Mouse (Mus musculus) hindbrain, embryonic 10.5 days (tissue): ENCODE data around the gene Sycp2l. TPM values are rescaled to one million over a fixed set of nuclear protein-coding genes. Genes with fewer than 3 reads are reported as not detected.
"Not testable (repeated sequence)": the region's sequence is repeated elsewhere in the genome, so short reads cannot be mapped to it uniquely, and the experiment has no call there.

Experiments
- DNase-seq: peaks from one replicate; pipeline ENCODE4 v3.0.0-alpha.2; 2017; ENCODE audit warnings: low spot score
- H3K27ac ChIP-seq: fragments of 300-500 bp; sonication (generic); 2 replicates; pipeline ENCODE4 v1.5.1; 2016; ENCODE audit warnings: mild to moderate bottlenecking, moderate library complexity
- H3K27me3 ChIP-seq: fragments of 300-500 bp; sonication (generic); 2 replicates; pipeline ENCODE4 v1.6.1; 2016; ENCODE audit warnings: mild to moderate bottlenecking; ENCODE audit not compliant: poor library complexity, insufficient read depth, severe bottlenecking
- H3K36me3 ChIP-seq: fragments of 300-500 bp; sonication (generic); 2 replicates; pipeline ENCODE4 v1.6.1; 2016; ENCODE audit warnings: mild to moderate bottlenecking, moderate library complexity
- H3K4me1 ChIP-seq: fragments of 300-500 bp; sonication (generic); replicated peaks from 2 replicates; pipeline ENCODE4 v1.6.1; 2016; ENCODE audit warnings: mild to moderate bottlenecking
- H3K4me3 ChIP-seq: fragments of 300-500 bp; sonication (generic); 2 replicates; pipeline ENCODE4 v1.5.1; 2016; ENCODE audit warnings: mild to moderate bottlenecking, moderate library complexity
- H3K9me3 ChIP-seq: fragments of 300-500 bp; sonication (generic); 2 replicates; pipeline ENCODE4 v1.6.1; 2016; ENCODE audit warnings: mild to moderate bottlenecking, moderate library complexity
- WGBS: fragments of 180-500 bp; shearing (Covaris S2); methylation state at CpG from one replicate; pipeline ENCODE4 v1.1.7; 2016; 5-methylcytosine and 5-hydroxymethylcytosine counted together
- polyA plus RNA-seq: library from polyadenylated mRNA; unstranded; fragments of >200 nt; fragmentation: Nextera tagmentation; extraction: Ambion mirVana; gene quantifications from 2 replicates; pipeline ENCODE4 v1.2.1, GENCODE M21; 2016

The Sycp2l gene
- polyA plus RNA-seq, 1 experiment from 2014 or later = not detected

- H3K9me3 ChIP-seq = 0 out of 2 replicates have a peak, but pooled peaks cover 3% of the 10 kb centered on the region
- no peaks in the 10 kb centered on the region for H3K4me1 ChIP-seq
- DNase-seq = no peak
- no peaks in the 10 kb centered on the region for H3K36me3 ChIP-seq
- no peak overlapping the region for H3K27ac ChIP-seq
- H3K4me3 ChIP-seq = no peak overlapping the region
- no peaks in the 10 kb centered on the region for H3K27me3 ChIP-seq
- WGBS = 66% methylated on average over 6 of the region's 6 CpGs
These were observed 31.4 kb downstream of the Sycp2l start for GRCm38 (mm10) chr13:41145433-41145970.

- Histone ChIP-seq H3K27me3 (no peaks in the 10 kb centered on the region), H3K4me1 (no peaks in the 10 kb centered on the region), H3K36me3 (no peaks in the 10 kb centered on the region), H3K4me3 (no peak overlapping the region), H3K9me3 (0 out of 2 replicates have a peak, but pooled peaks cover 3% of the 10 kb centered on the region), H3K27ac (no peak overlapping the region)
- DNase-seq = peak; percentile 56
- WGBS = 76% methylated on average over 10 of the region's 10 CpGs
These were observed 32.2 kb downstream of the Sycp2l start for GRCm38 (mm10) chr13:41146271-41146670.

- H3K27me3 ChIP-seq = no peaks in the 10 kb centered on the region
- 88% methylated on average over 11 of the region's 11 CpGs for WGBS
- no peak for DNase-seq
- H3K36me3 ChIP-seq = no peaks in the 10 kb centered on the region
- no peaks in the 10 kb centered on the region for H3K9me3 ChIP-seq
- H3K4me1 ChIP-seq = no peaks in the 10 kb centered on the region
- H3K4me3 ChIP-seq = no peak overlapping the region
- H3K27ac ChIP-seq = no peak overlapping the region
These were observed 39.0 kb downstream of the Sycp2l start for GRCm38 (mm10) chr13:41153146-41153545.

GRCm38 (mm10) chr13:41158426-41158825 is 44.3 kb downstream of the Sycp2l start:
- H3K27me3 ChIP-seq = no peaks in the 10 kb centered on the region
- WGBS = 72% methylated on average over 5 of the region's 5 CpGs
- H3K27ac ChIP-seq = no peak overlapping the region
- H3K4me1 ChIP-seq = no peaks in the 10 kb centered on the region
- no peak for DNase-seq
- H3K9me3 ChIP-seq = no peaks in the 10 kb centered on the region
- H3K4me3 ChIP-seq = no peak overlapping the region
- no peaks in the 10 kb centered on the region for H3K36me3 ChIP-seq

- 84% methylated on average over 6 of the region's 6 CpGs for WGBS
- H3K27me3 ChIP-seq = no peaks in the 10 kb centered on the region
- H3K36me3 ChIP-seq = peaks cover 92% of the 10 kb centered on the region
- no peaks in the 10 kb centered on the region for H3K4me1 ChIP-seq
- H3K4me3 ChIP-seq = no peak overlapping the region
- no peaks in the 10 kb centered on the region for H3K9me3 ChIP-seq
- DNase-seq = no peak
- no peak overlapping the region for H3K27ac ChIP-seq
These were observed 73.8 kb downstream of the Sycp2l start for GRCm38 (mm10) chr13:41187886-41188285.

GRCm38 (mm10) chr13:41195640-41196333 is 81.7 kb downstream of the Sycp2l start:
- no peak overlapping the region for H3K27ac ChIP-seq
- WGBS = 65% methylated on average over 3 of the region's 3 CpGs

GRCm38 (mm10) chr13:41200861-41201260 is 86.8 kb downstream of the Sycp2l start:
- no peak overlapping the region for H3K27ac ChIP-seq
- 91% methylated on average over 2 of the region's 2 CpGs for WGBS
- H3K4me3 ChIP-seq = no peak overlapping the region
- H3K36me3 ChIP-seq = peaks cover 10% of the 10 kb centered on the region; the same call in 1 of the 2 replicates
- no peaks in the 10 kb centered on the region for H3K27me3 ChIP-seq
- H3K9me3 ChIP-seq = no peaks in the 10 kb centered on the region
- H3K4me1 ChIP-seq = peaks cover 15% of the 10 kb centered on the region
- DNase-seq = no peak

More at GRCm38 (mm10) chr13:41195640-41196333, 81.7 kb downstream of the Sycp2l start:
- H3K4me3 ChIP-seq = no peak overlapping the region
- H3K4me1 ChIP-seq = no peaks in the 10 kb centered on the region; the same call in 1 of the 2 replicates
- H3K36me3 ChIP-seq = peaks cover 37% of the 10 kb centered on the region
- no peaks in the 10 kb centered on the region for H3K9me3 ChIP-seq
- no peak for DNase-seq
- no peaks in the 10 kb centered on the region for H3K27me3 ChIP-seq

- no peak overlapping the region for H3K4me3 ChIP-seq
- H3K27me3 ChIP-seq = no peaks in the 10 kb centered on the region
- no peaks in the 10 kb centered on the region for H3K36me3 ChIP-seq
- 0 out of 2 replicates have a peak overlapping the region, but pooled peaks have one; percentile 2 for H3K27ac ChIP-seq
- DNase-seq = no peak
- 70% methylated on average over 7 of the region's 7 CpGs for WGBS
- H3K9me3 ChIP-seq = no peaks in the 10 kb centered on the region
- H3K4me1 ChIP-seq = peaks cover 15% of the 10 kb centered on the region
These were observed 89.2 kb downstream of the Sycp2l start for GRCm38 (mm10) chr13:41203289-41203688.

- no peaks in the 10 kb centered on the region for H3K9me3 ChIP-seq
- no peaks in the 10 kb centered on the region for H3K36me3 ChIP-seq
- H3K27ac ChIP-seq = no peak overlapping the region
- peaks cover 15% of the 10 kb centered on the region for H3K4me1 ChIP-seq
- DNase-seq = no peak
- 75% methylated on average over 9 of the region's 9 CpGs for WGBS
- no peaks in the 10 kb centered on the region for H3K27me3 ChIP-seq
- no peak overlapping the region for H3K4me3 ChIP-seq
These were observed 89.6 kb downstream of the Sycp2l start for GRCm38 (mm10) chr13:41203691-41204090.

GRCm38 (mm10) chr13:41205568-41205967 is 91.5 kb downstream of the Sycp2l start:
- H3K27me3 ChIP-seq, H3K27ac ChIP-seq, DNase-seq, H3K9me3 ChIP-seq, H3K4me3 ChIP-seq, H3K36me3 ChIP-seq: not testable (repeated sequence)
- H3K4me1 ChIP-seq = peaks cover 15% of the 10 kb centered on the region

- no peak for DNase-seq
- H3K27me3 ChIP-seq = no peaks in the 10 kb centered on the region
These were observed 92.1 kb downstream of the Sycp2l start for GRCm38 (mm10) chr13:41206241-41206640.

GRCm38 (mm10) chr13:41211276-41211675 is 97.2 kb downstream of the Sycp2l start:
- no peaks in the 10 kb centered on the region for H3K27me3 ChIP-seq
- H3K36me3 ChIP-seq = 0 out of 2 replicates have a peak, but pooled peaks cover 4% of the 10 kb centered on the region
- no peak overlapping the region for H3K4me3 ChIP-seq
- DNase-seq = no peak
- WGBS = 87% methylated on average over 4 of the region's 4 CpGs
- H3K4me1 ChIP-seq = peaks cover 2% of the 10 kb centered on the region
- no peaks in the 10 kb centered on the region for H3K9me3 ChIP-seq
- no peak overlapping the region for H3K27ac ChIP-seq

More at GRCm38 (mm10) chr13:41206241-41206640, 92.1 kb downstream of the Sycp2l start:
- Histone ChIP-seq H3K4me1 (peaks cover 15% of the 10 kb centered on the region), H3K36me3 (0 out of 2 replicates have a peak, but pooled peaks cover 4% of the 10 kb centered on the region), H3K27ac (no peak overlapping the region), H3K4me3 (no peak overlapping the region), H3K9me3 (no peaks in the 10 kb centered on the region)
- 90% methylated on average over 5 of the region's 5 CpGs for WGBS

- Histone ChIP-seq H3K4me1 (peaks cover 3% of the 10 kb centered on the region), H3K27me3 (no peaks in the 10 kb centered on the region), H3K9me3 (no peaks in the 10 kb centered on the region), H3K36me3 (0 out of 2 replicates have a peak, but pooled peaks cover 4% of the 10 kb centered on the region), H3K27ac (no peak overlapping the region), H3K4me3 (no peak overlapping the region)
- 82% methylated on average over 6 of the region's 6 CpGs for WGBS
- DNase-seq = no peak
These were observed 98.6 kb downstream of the Sycp2l start for GRCm38 (mm10) chr13:41212558-41213322.
